Mouse (Mus musculus) ES-E14 (cell line): ENCODE measurements around the gene Cfap300. TPM values are rescaled to one million over a fixed set of nuclear protein-coding genes. Genes with fewer than 3 reads are reported as not detected.

Experiments
- DNase-seq: peaks from one replicate; pipeline ENCODE4 v3.0.0-alpha.2; 2013; ENCODE audit warnings: low read depth, low spot score
- H3K27ac ChIP-seq: 2 replicates; pipeline ENCODE4 v1.5.1; 2012; ENCODE audit warnings: low read depth, mild to moderate bottlenecking, low read length, moderate library complexity, mixed read lengths; ENCODE audit not compliant: poor library complexity, insufficient read depth, severe bottlenecking
- H3K36me3 ChIP-seq: 2 replicates; pipeline ENCODE4 v1.6.1; 2012; ENCODE audit warnings: mild to moderate bottlenecking, low read length, moderate library complexity, mixed read lengths; ENCODE audit not compliant: control insufficient read depth, poor library complexity, insufficient read depth, severe bottlenecking
- H3K4me1 ChIP-seq, 2 experiments: fragments of 150-350 bp in 1 of 2; sonication (generic) in 1 of 2; 2 replicates each; pipeline ENCODE4 v1.6.1; 2012; ENCODE audit warnings: low read length in 2 of 2, mild to moderate bottlenecking in 1 of 2, mixed read lengths in 1 of 2; ENCODE audit not compliant: control insufficient read depth in 2 of 2, insufficient read depth in 2 of 2, poor library complexity in 1 of 2
- H3K4me3 ChIP-seq, 2 experiments: fragments of 150-350 bp in 1 of 2; sonication (generic) in 1 of 2; 2 replicates each; pipeline ENCODE4 v1.5.1; 2012; ENCODE audit warnings: low read length in 2 of 2, low read depth in 1 of 2, mild to moderate bottlenecking in 1 of 2, mixed read lengths in 1 of 2; ENCODE audit not compliant: insufficient read depth in 1 of 2, poor library complexity in 1 of 2, severe bottlenecking in 1 of 2
- H3K9ac ChIP-seq: 2 replicates; pipeline ENCODE4 v1.6.1; 2012; ENCODE audit warnings: low read depth, mild to moderate bottlenecking, low read length, mixed read lengths; ENCODE audit not compliant: poor library complexity, insufficient read depth, severe bottlenecking
- H3K9me3 ChIP-seq: fragments of 150-350 bp; sonication (generic); 2 replicates; pipeline ENCODE4 v1.6.1; 2012; ENCODE audit warnings: low read depth, mild to moderate bottlenecking, low read length; ENCODE audit not compliant: control insufficient read depth, insufficient read depth
- CHD2 ChIP-seq: IDR thresholded peaks from 2 replicates; pipeline ENCODE4 v1.6.1; 2014; ENCODE audit warnings: mild to moderate bottlenecking, low read depth, low read length, inconsistent platforms
- HCFC1 ChIP-seq: IDR thresholded peaks from 2 replicates; pipeline ENCODE4 v1.6.1; 2012; ENCODE audit warnings: low read length, inconsistent platforms, borderline replicate concordance; ENCODE audit not compliant: insufficient read depth
- MAFK ChIP-seq: IDR thresholded peaks from 2 replicates; pipeline ENCODE4 v1.6.1; 2014; ENCODE audit warnings: mild to moderate bottlenecking, low read depth, low read length, inconsistent platforms; ENCODE audit not compliant: insufficient read depth
- ZC3H11A ChIP-seq: IDR thresholded peaks from 2 replicates; pipeline ENCODE4 v1.6.1; 2012; ENCODE audit warnings: low read depth, mild to moderate bottlenecking, inconsistent platforms, low read length, borderline replicate concordance
- ZNF384 ChIP-seq: IDR thresholded peaks from 2 replicates; pipeline ENCODE4 v1.6.1; 2012; ENCODE audit warnings: low read depth, low read length, inconsistent platforms
- in situ Hi-C, 2 experiments: fragments of 600-800 bp; cut with MboI; formaldehyde crosslinking; loops; one replicate each; pipeline ENCODE4 v1.15.1; 2025; ENCODE audit warnings: low sequenced_read_pairs in 2 of 2, inconsistent platforms in 1 of 2; ENCODE audit not compliant: unreplicated experiment in 2 of 2
- total RNA-seq: library from RNA; depleted of rRNA; stranded (reverse); fragments of 300-350 nt; gene quantifications from 2 replicates; pipeline ENCODE4 v1.2.3, GENCODE M21; 2012; rRNA removed

Cfap300 gene
- 2.4 and 3.0 TPM in 2 replicates for total RNA-seq

DNA sequence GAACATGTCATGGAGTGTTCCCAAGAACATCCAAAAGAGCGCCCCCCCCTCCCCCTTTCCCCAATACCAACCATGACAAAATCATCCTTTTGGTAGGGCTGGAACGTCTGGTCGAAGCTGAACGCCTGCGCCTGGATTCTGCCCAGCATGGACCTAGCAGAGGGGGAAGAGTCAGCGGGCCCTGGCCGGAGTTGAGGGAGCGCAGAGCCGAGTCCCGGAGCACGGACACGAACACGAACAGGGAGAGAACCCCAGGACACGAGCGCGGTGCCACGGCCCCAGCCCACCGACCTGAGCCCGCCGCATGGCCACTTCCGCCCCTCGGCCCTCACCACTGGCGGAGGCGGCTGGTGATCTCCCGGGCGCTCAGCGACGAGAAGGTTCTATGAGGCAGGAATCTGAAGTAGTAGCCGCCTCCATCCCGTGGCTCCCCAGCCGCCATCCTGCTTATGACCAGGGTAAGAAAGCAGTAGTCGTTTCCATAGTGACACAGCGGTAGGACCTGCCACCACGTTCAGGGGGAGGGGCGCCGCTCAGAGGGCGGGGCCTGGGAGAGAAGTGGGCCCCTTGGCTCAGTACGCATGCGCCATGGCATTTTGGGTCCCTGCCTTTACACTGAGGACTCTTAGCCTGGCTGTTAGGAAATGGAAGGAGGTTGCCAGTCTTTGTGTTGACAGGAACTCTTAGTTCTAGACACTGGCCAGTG is at the start of gene Cfap300:
Cfap300 (minus strand) TSS at position 486 of the 706 bp plus-strand sequence.
- in situ Hi-C loops, result no loop called here

DNA sequence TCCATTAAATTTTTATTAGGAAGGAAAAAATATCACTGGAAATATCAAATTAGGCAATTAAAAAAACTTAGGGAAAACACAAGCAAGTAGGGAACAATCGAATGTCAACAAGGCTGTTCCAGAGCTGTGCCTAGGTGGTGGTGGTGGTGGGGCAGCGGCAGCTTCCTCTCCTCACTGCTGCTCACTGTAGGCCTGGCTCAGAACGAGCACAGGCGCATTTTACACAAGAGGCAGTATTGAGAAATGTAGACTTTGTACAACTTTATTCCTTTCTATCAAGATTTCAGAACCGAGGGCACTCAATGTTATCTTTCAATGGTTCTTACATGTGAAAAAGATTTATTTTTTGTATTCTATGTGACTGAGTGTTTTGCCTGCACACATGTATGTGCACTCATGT is 36.3 kb upstream of the Cfap300 start:
- H3K4me3 ChIP-seq, result no peak overlapping the region
- TF ChIP-seq MAFK (no peak), ZC3H11A (no peak), CHD2 (no peak), HCFC1 (no peak), ZNF384 (no peak)
- H3K27ac ChIP-seq, result no peak overlapping the region
- DNase-seq, result no peak
- in situ Hi-C loops, result no loop called here
- no peak overlapping the region for H3K9ac ChIP-seq
- H3K36me3 ChIP-seq, result no peaks in the 10 kb centered on the region
- no peaks in the 10 kb centered on the region for H3K9me3 ChIP-seq
- H3K4me1 ChIP-seq, result no peaks in the 10 kb centered on the region

More for the DNA sequence above, at the start of gene Cfap300:
- H3K36me3 ChIP-seq, result no peaks in the 10 kb centered on the region
- H3K9me3 ChIP-seq, result no peaks in the 10 kb centered on the region
- peak within 1 kb of the TSS; percentile 68 to 87 for H3K4me3 ChIP-seq
- peak; percentile 99 for DNase-seq
- H3K27ac ChIP-seq, result peak within 1 kb of the TSS; percentile 28; the same call in 1 of the 2 replicates
- peak within 1 kb of the TSS; percentile 81 for H3K9ac ChIP-seq
- TF ChIP-seq HCFC1 (no peak), ZC3H11A (no peak), ZNF384 (no peak), CHD2 (no peak), MAFK (no peak)
- peaks cover 0 to 4% of the 10 kb centered on the region in 2 experiments; a peak in 1 of 4 replicates for H3K4me1 ChIP-seq

DNA sequence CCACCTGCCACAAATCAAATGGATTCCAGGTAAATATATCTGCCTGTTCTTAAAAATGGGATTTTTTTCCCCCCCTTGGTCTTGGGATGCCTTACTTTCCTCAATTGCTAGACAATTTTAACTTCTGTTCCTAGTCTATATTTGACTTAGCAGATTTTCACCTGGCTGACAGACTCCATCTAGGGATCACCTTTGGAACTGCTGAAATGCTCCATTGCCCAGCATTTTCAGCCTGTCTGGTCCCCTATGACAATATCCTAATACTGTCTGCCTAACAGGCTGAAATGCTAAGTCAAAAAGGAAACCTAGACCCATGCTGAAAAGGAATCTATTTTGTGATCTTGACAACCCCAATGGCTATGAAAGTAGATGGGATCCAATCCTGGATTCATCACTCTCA is 31.7 kb upstream of the Cfap300 start:
- in situ Hi-C loops, result no loop called here
- no peaks in the 10 kb centered on the region for H3K9me3 ChIP-seq
- H3K36me3 ChIP-seq, result no peaks in the 10 kb centered on the region
- H3K4me1 ChIP-seq, result no peaks in the 10 kb centered on the region
- no peak overlapping the region for H3K4me3 ChIP-seq
- H3K27ac ChIP-seq, result no peak overlapping the region
- no peak for DNase-seq
- no peak overlapping the region for H3K9ac ChIP-seq
- TF ChIP-seq HCFC1, result no peak
- TF ChIP-seq ZNF384, result no peak
- TF ChIP-seq CHD2, result no peak
- no peak for TF ChIP-seq MAFK
- TF ChIP-seq ZC3H11A, result no peak

DNA sequence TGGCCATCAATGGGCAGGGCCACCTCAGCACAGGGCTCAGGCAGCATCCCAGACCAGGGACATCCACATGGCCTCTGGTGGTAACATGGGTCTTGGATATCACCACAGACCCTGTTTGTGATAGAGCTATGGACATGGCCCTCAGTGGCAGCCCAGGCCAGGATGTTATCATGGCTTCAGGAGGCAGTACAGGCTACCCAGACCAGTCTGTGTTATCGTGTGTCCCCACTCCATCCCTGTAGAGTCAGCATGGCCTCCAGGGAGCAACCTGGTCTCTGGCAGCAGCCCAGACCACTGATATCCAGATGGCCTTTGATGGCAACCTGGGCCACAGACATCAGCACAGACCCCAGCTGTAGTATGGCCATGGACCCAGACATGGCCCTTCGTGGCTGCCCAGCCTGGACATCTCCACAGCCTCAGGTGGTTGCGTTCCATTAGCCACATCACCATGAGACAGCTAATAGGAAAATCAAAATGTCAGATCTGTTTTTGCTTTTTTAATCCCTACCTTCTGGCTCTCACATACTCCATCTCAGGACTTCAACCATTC is 30.7 kb upstream of the Cfap300 start:
- H3K9me3 ChIP-seq, result no peaks in the 10 kb centered on the region
- no peak for DNase-seq
- in situ Hi-C loops, result no loop called here
- no peaks in the 10 kb centered on the region for H3K4me1 ChIP-seq
- H3K36me3 ChIP-seq, result no peaks in the 10 kb centered on the region
- no peak overlapping the region for H3K27ac ChIP-seq
- no peak overlapping the region for H3K4me3 ChIP-seq
- H3K9ac ChIP-seq, result no peak overlapping the region
- TF ChIP-seq HCFC1, result no peak
- no peak for TF ChIP-seq ZNF384
- TF ChIP-seq CHD2, result no peak
- no peak for TF ChIP-seq MAFK
- TF ChIP-seq ZC3H11A, result no peak
